Mouse (Mus musculus): ENCODE measurements around the gene Sass6.

DNA sequence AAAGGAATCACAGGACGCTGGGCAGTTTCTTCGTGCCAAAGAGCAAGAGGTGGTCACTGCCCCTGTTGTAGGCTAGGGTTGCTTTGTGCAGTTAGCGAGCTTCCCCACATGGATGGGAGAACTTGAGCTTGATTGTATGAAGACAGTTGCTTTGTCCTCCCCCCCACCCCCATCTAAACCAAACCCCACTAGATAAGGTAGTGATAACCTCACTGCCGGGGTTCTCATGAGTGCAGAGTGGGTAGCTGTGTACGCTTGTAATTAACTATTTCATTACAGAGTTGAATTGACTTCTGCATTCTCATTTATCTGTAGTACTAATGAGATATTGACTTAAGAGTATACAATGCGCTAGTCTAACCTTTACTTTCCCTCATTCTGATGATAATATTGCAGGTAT is 24.1 kb downstream of the Sass6 start:
- TF ChIP-seq POLR2A (IDR thresholded peaks at IDR 0.05; ENCODE audit: low read depth, low read length) = no peak
- no peak for TF ChIP-seq CTCF (IDR thresholded peaks at IDR 0.05; ENCODE audit: extremely low read depth, insufficient read depth, insufficient read length, insufficient replicate concordance)

All from spleen, adult 2 months (tissue).